Mouse (Mus musculus) G1E (cell line): Measurements from ENCODE around the gene Rnd1.

Experiments used
- CTCF ChIP-seq: IDR thresholded peaks from 2 replicates; pipeline ENCODE4 v1.5.1; 2012; ENCODE audit warnings: low read depth, low read length, inconsistent platforms, mixed read lengths
- GATA2 ChIP-seq: IDR thresholded peaks from 2 replicates; pipeline ENCODE4 v1.6.1; 2012; ENCODE audit warnings: low read depth, low read length, inconsistent platforms, borderline replicate concordance
- POLR2AphosphoS5 ChIP-seq: IDR thresholded peaks from 2 replicates; pipeline ENCODE4 v1.6.1; 2012; ENCODE audit warnings: low read depth, low read length, inconsistent platforms; ENCODE audit not compliant: insufficient replicate concordance
- TAL1 ChIP-seq: conservative IDR thresholded peaks from 2 replicates; pipeline ENCODE4 v1.6.1; 2012; ENCODE audit warnings: low read depth, low read length, inconsistent platforms, mixed read lengths

GRCm38 (mm10) chr15:98685926-98686325 is 8.7 kb upstream of the Rnd1 start:
- TF ChIP-seq CTCF (0 out of 2 replicates have a peak, but pooled peaks have one; percentile 15), TAL1 (no peak), POLR2AphosphoS5 (no peak), GATA2 (no peak)
